Mouse (Mus musculus) brown adipose tissue, adult 24 weeks (tissue): ENCODE measurements around the gene Dmrtc2. TPM values are rescaled to one million over a fixed set of nuclear protein-coding genes. Genes with fewer than 3 reads are reported as not detected.

Experiments
- H3K27ac ChIP-seq: fragments of 200-500 bp; replicated peaks from 2 replicates; pipeline ENCODE4 v1.5.1; 2012; ENCODE audit warnings: low read depth, mild to moderate bottlenecking, low read length
- H3K4me1 ChIP-seq: fragments of 200-500 bp; 2 replicates; pipeline ENCODE4 v1.6.1; 2012; ENCODE audit warnings: low read length, mixed read lengths; ENCODE audit not compliant: control insufficient read depth, insufficient read depth, insufficient read length
- H3K4me3 ChIP-seq: fragments of 200-500 bp; 2 replicates; pipeline ENCODE4 v1.5.1; 2012; ENCODE audit warnings: low read depth, mild to moderate bottlenecking, low read length, moderate library complexity; ENCODE audit not compliant: insufficient read depth
- polyA plus RNA-seq: library from polyadenylated mRNA; stranded (reverse); fragments of >200 nt; gene quantifications from 2 replicates; pipeline ENCODE4 v1.2.4, GENCODE M21; 2012; ENCODE audit not compliant: missing spikeins, insufficient read depth, insufficient read length

The Dmrtc2 gene
- polyA plus RNA-seq, 1 experiment: not detected

GRCm38 (mm10) chr7:24853233-24853563 is 16.7 kb upstream of the Dmrtc2 start:
- no peak overlapping the region for H3K4me3 ChIP-seq
- H3K27ac ChIP-seq: no peak overlapping the region
- 0 out of 2 replicates have a peak, but pooled peaks cover 2% of the 10 kb centered on the region for H3K4me1 ChIP-seq

DNA sequence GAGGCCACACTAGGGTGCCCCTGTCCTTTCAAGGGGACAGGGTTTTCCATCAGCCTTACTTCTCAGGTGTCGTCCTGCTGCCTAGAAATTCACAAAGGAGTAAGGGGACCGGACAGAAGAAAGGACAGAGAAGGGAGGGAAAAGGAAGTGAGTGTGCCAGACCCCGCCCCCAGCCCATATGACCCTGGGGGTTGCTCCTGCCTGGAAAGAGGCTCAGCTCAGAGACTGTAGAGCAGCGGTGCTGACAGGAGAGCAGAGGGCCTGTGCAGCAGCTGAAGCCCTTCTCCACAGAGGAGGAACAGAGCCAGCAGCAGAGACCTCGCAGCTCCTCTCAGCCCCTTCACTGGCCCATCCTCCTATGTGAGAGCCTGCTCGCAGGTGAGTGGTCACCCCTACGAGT is 16.2 kb upstream of the Dmrtc2 start:
- no peak overlapping the region for H3K27ac ChIP-seq
- no peak overlapping the region for H3K4me3 ChIP-seq
- 0 out of 2 replicates have a peak, but pooled peaks cover 2% of the 10 kb centered on the region for H3K4me1 ChIP-seq

DNA sequence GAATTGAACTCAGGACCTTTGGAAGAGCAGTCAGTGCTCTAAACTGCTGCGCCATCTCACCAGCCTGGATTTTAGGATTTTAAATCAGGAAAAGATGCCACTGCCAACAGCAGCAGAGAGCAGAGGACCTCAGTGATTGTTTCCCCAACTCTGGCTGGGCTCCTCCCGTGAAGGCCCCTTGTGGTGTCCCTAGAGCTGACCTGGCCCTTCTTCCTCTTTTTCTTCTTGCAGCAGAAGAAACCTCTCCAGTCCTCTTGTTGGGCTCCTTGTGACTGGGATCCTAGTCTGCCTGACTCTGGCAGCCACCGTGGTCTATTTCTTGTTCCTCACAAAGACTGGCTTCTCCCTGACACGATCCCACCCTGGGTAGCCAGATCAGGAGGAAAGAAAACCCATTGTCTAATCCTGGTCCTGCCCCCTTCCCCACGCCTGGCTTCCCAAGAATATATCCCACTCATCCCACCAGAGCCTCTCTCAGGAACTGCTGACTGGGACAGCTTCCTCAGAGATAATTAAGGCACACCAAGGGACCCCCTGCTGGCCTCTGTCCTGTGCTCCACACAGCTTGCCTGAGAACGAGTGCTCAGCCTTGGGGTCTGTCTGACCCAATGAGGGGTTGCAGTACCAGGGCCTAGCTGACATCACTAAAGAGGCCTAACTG is 13.3 kb upstream of the Dmrtc2 start:
- no peaks in the 10 kb centered on the region for H3K4me1 ChIP-seq
- no peak overlapping the region for H3K27ac ChIP-seq
- H3K4me3 ChIP-seq: no peak overlapping the region

DNA sequence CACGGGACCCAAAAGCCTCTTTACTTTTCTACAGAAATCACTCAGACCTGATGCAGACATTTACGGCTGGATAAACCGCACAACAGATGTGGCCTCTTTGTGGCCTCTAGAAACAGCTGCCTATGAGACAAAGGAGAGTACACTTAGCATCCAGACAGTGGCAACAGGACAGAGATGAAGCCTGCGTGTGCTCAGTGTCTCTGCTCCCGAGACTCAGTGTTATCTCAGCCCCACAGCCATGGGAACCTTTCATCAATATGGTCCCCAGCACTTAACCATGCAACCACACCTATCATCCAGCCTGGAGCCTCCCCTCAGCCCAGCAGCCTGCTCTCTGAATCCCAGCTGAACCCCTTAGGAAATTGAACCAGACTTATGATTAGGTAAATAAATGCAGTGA is 10.6 kb upstream of the Dmrtc2 start:
- Histone ChIP-seq H3K4me1 (no peaks in the 10 kb centered on the region), H3K27ac (no peak overlapping the region), H3K4me3 (no peak overlapping the region)

DNA sequence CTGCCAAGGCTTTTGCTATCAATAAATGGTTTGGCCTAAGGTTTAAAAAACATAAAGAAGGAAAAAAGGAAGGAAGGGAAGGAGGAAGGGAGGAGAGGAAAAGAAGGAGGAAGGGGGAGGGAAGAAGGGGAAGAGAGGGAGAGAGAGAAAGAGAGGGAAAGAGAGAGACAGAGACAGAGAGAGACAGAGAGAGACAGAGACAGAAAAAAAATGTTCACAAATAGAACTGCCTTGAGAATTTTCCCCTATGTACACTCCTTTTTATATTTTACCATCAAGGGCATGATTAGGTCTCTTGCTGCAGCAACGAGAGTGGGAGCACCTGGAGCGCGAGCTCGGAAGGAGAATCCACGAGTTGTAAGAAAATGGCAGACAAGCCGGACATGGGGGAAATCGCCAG is 7.9 kb upstream of the Dmrtc2 start, which contains the start of gene Gm9844:
Gm9844 (plus strand) TSS at position 301 of the 400 bp plus-strand sequence.
- H3K27ac ChIP-seq: no peak within 1 kb of the TSS
- H3K4me3 ChIP-seq: no peak within 1 kb of the TSS
- H3K4me1 ChIP-seq: no peaks in the 10 kb centered on the region

GRCm38 (mm10) chr7:24862853-24863252 is 7.0 kb upstream of the Dmrtc2 start:
- H3K4me1 ChIP-seq: no peaks in the 10 kb centered on the region
- H3K4me3 ChIP-seq: no peak overlapping the region
- H3K27ac ChIP-seq: no peak overlapping the region

- no peak overlapping the region for H3K4me3 ChIP-seq
- no peak overlapping the region for H3K27ac ChIP-seq
- no peaks in the 10 kb centered on the region for H3K4me1 ChIP-seq
These were observed 5.7 kb upstream of the Dmrtc2 start for GRCm38 (mm10) chr7:24864156-24864555.

GRCm38 (mm10) chr7:24869080-24869479 is 777 bp upstream of the Dmrtc2 start:
- H3K4me1 ChIP-seq: no peaks in the 10 kb centered on the region
- no peak overlapping the region for H3K4me3 ChIP-seq
- H3K27ac ChIP-seq: no peak overlapping the region

- Histone ChIP-seq H3K27ac (no peak overlapping the region), H3K4me3 (no peak overlapping the region), H3K4me1 (no peaks in the 10 kb centered on the region)
These were observed 7.7 kb downstream of the Dmrtc2 start for GRCm38 (mm10) chr7:24877588-24877987.

- no peaks in the 10 kb centered on the region for H3K4me1 ChIP-seq
- no peak overlapping the region for H3K27ac ChIP-seq
- no peak overlapping the region for H3K4me3 ChIP-seq
These were observed 9.8 kb downstream of the Dmrtc2 start for GRCm38 (mm10) chr7:24879620-24880019.

- Histone ChIP-seq H3K4me3 (no peak overlapping the region), H3K4me1 (no peaks in the 10 kb centered on the region), H3K27ac (no peak overlapping the region)
These were observed 12.8 kb downstream of the Dmrtc2 start for GRCm38 (mm10) chr7:24882416-24883199.

- Histone ChIP-seq H3K4me1 (no peaks in the 10 kb centered on the region), H3K27ac (peak within 1 kb of the TSS; percentile 83), H3K4me3 (peak within 1 kb of the TSS; percentile 70)
These were observed 14.2 kb downstream of the Dmrtc2 start, which contains the start of gene Rps19 for GRCm38 (mm10) chr7:24883896-24884692. Rps19 (plus strand) TSS chr7:24884371.

GRCm38 (mm10) chr7:24884693-24885291 is 14.9 kb downstream of the Dmrtc2 start:
- Histone ChIP-seq H3K4me1 (no peaks in the 10 kb centered on the region), H3K4me3 (peak overlapping the region; percentile 70), H3K27ac (peak overlapping the region; percentile 63)

- Histone ChIP-seq H3K4me3 (peak overlapping the region; percentile 70), H3K4me1 (no peaks in the 10 kb centered on the region), H3K27ac (peak overlapping the region; percentile 63)
These were observed 15.8 kb downstream of the Dmrtc2 start for GRCm38 (mm10) chr7:24885468-24886307.
